8 mouse cellular contexts compared by ENCODE assay signal in genomic region chr15:3994852-3995447, GRCm38 (mm10). TPM values are rescaled to one million over a fixed set of nuclear protein-coding genes. Genes with fewer than 3 reads are reported as not detected.
DNase-seq lines count a peak whose midpoint lies in the region; ATAC-seq and TF ChIP-seq lines count a peak whose summit lies in the region.

No protein-coding gene starts in this region.

- no peaks in the 10 kb centered on the region for H3K9me3 ChIP-seq in erythroblast, embryonic 14.5 days (ENCODE audit: control insufficient read depth, low read length)
- no peaks in the 10 kb centered on the region for H3K9me3 ChIP-seq in liver, embryonic 11.5 days (ENCODE audit: control insufficient read depth, low read length)

- no peak for ATAC-seq in erythroblast, adult 5-6 weeks (replicated peaks; ENCODE audit: low FRiP score, poor library complexity, severe bottlenecking)
- no peak for ATAC-seq in liver, embryonic 11.5 days (replicated peaks; ENCODE audit: low FRiP score)
- no peak for ATAC-seq in activated CD4-positive, CD25-positive, alpha-beta regulatory T cell, adult 4 months

- H3K4me2 ChIP-seq in liver, embryonic 11.5 days, result peak overlapping the region; percentile 63

- peak overlapping the region; percentile 83 for H3K9ac ChIP-seq in liver, embryonic 11.5 days (ENCODE audit: low read depth, low read length)

- TF ChIP-seq CTCF in embryonic fibroblast, embryonic 13.5 days (IDR thresholded peaks at IDR 0.05; ENCODE audit: borderline replicate concordance, insufficient read depth, low read length), result no peak

- peak overlapping the region; percentile 99 for H3K4me3 ChIP-seq in erythroblast, embryonic 14.5 days (replicated peaks)
- peak overlapping the region; percentile 56 for H3K4me3 ChIP-seq in embryonic fibroblast, embryonic 13.5 days (ENCODE audit: insufficient read depth, low read length)
- peak overlapping the region; percentile 76 for H3K4me3 ChIP-seq in liver, embryonic 11.5 days (ENCODE audit: low read depth, low read length)

- no peak for TF ChIP-seq POLR2A in embryonic fibroblast, embryonic 13.5 days (IDR thresholded peaks at IDR 0.05; ENCODE audit: low read depth, low read length)

- H3K36me3 ChIP-seq in erythroblast, embryonic 14.5 days (ENCODE audit: control insufficient read depth), result peaks cover 21% of the 10 kb centered on the region
- peaks cover 7% of the 10 kb centered on the region; the same call in 1 of the 2 replicates for H3K36me3 ChIP-seq in liver, embryonic 11.5 days (ENCODE audit: control insufficient read depth, insufficient read depth, low read length)

- peaks cover 24% of the 10 kb centered on the region for H3K4me1 ChIP-seq in erythroblast, embryonic 14.5 days (ENCODE audit: control insufficient read depth)
- peaks cover 3% of the 10 kb centered on the region; the same call in 1 of the 2 replicates for H3K4me1 ChIP-seq in embryonic fibroblast, embryonic 13.5 days (ENCODE audit: control insufficient read depth, insufficient read depth, low read length)
- peaks cover 2% of the 10 kb centered on the region; the same call in 1 of the 2 replicates for H3K4me1 ChIP-seq in liver, embryonic 11.5 days (replicated peaks; ENCODE audit: control insufficient read depth, insufficient read depth, low read length)

- DNase-seq in 3T3-L1 (ENCODE audit: low read depth, low spot score), result peak; percentile 69
- no peak for DNase-seq in liver, embryonic 11.5 days (ENCODE audit: low spot score)
- no peak for DNase-seq in adrenal gland, postnatal 36 days
- no peak for DNase-seq in urinary bladder, postnatal 25 days (ENCODE audit: low spot score)

- peak overlapping the region; percentile 90 for H3K27ac ChIP-seq in embryonic fibroblast, embryonic 13.5 days (ENCODE audit: insufficient read depth, low read length)
- H3K27ac ChIP-seq in liver, embryonic 11.5 days (ENCODE audit: low read depth, low read length), result peak overlapping the region; percentile 87

- WGBS in liver, embryonic 11.5 days, result 25% methylated on average over 14 of the region's 14 CpGs

- H3K27me3 ChIP-seq in erythroblast, embryonic 14.5 days (ENCODE audit: control insufficient read depth), result no peaks in the 10 kb centered on the region
- H3K27me3 ChIP-seq in liver, embryonic 11.5 days (replicated peaks; ENCODE audit: control insufficient read depth, insufficient read depth, low read length), result no peaks in the 10 kb centered on the region

RNA-seq across cellular contexts. Expression of gene AW549877, which starts 0.6 kb away (rescaled TPM):
- polyA plus RNA-seq in erythroblast, embryonic 14.5 days (2012), result 0.01 and 0.05 TPM in 2 replicates
- total RNA-seq in erythroblast, adult 5-6 weeks (2015; ENCODE audit: low replicate concordance), result 20.7 and 25.7 TPM in 2 replicates
- total RNA-seq in erythroblast, adult 5-6 weeks (2017; ENCODE audit: low replicate concordance), result 8.4 and 9.2 TPM in 2 replicates
- polyA plus RNA-seq in embryonic fibroblast, embryonic 13.5 days (2011; ENCODE audit: insufficient read length, low read depth, missing spikeins), result 60.8 and 66.2 TPM in 2 replicates
- polyA plus RNA-seq in liver, embryonic 11.5 days (2014; fragmentation: Nextera tagmentation; extraction: Ambion mirVana), result 20.8 and 21.6 TPM in 2 replicates
- total RNA-seq in adrenal gland, postnatal 36 days (2021), result 10 to 100 TPM; 53.3 to 57.5 TPM
- polyA plus RNA-seq in activated CD4-positive, CD25-positive, alpha-beta regulatory T cell, adult 4 months (2017; shearing (Covaris generic)), result 10 to 100 TPM; 26.7 to 29.1 TPM

RNA-seq across cellular contexts. Expression of gene Fbxo4, which starts 15.6 kb away (rescaled TPM):
- 0.02 and 0.07 TPM in 2 replicates for polyA plus RNA-seq in erythroblast, embryonic 14.5 days (2012)
- 1.7 and 7.5 TPM in 2 replicates for total RNA-seq in erythroblast, adult 5-6 weeks (2015; ENCODE audit: low replicate concordance)
- total RNA-seq in erythroblast, adult 5-6 weeks (2017; ENCODE audit: low replicate concordance), result 0.56 and 6.5 TPM in 2 replicates
- polyA plus RNA-seq in embryonic fibroblast, embryonic 13.5 days (2011; ENCODE audit: insufficient read length, low read depth, missing spikeins), result 21.0 and 25.1 TPM in 2 replicates
- polyA plus RNA-seq in liver, embryonic 11.5 days (2014; fragmentation: Nextera tagmentation; extraction: Ambion mirVana), result 3.9 and 5.1 TPM in 2 replicates
- total RNA-seq in adrenal gland, postnatal 36 days (2021), result 10 to 100 TPM; 17.0 to 27.6 TPM
- polyA plus RNA-seq in activated CD4-positive, CD25-positive, alpha-beta regulatory T cell, adult 4 months (2017; shearing (Covaris generic)), result 1 to 10 TPM; 4.5 to 8.7 TPM

RNA-seq across cellular contexts. Expression of gene Oxct1, which starts 31.2 kb away (rescaled TPM):
- 0.70 and 0.77 TPM in 2 replicates for polyA plus RNA-seq in erythroblast, embryonic 14.5 days (2012)
- total RNA-seq in erythroblast, adult 5-6 weeks (2015; ENCODE audit: low replicate concordance), result 13.6 and 32.0 TPM in 2 replicates
- 31.2 and 37.9 TPM in 2 replicates for total RNA-seq in erythroblast, adult 5-6 weeks (2017; ENCODE audit: low replicate concordance)
- polyA plus RNA-seq in embryonic fibroblast, embryonic 13.5 days (2011; ENCODE audit: insufficient read length, low read depth, missing spikeins), result 158 and 206 TPM in 2 replicates
- 64.8 and 67.8 TPM in 2 replicates for polyA plus RNA-seq in liver, embryonic 11.5 days (2014; fragmentation: Nextera tagmentation; extraction: Ambion mirVana)
- total RNA-seq in adrenal gland, postnatal 36 days (2021), result 100 to 1,000 TPM; 137 to 207 TPM
- 10 to 100 TPM; 76.3 to 80.9 TPM for polyA plus RNA-seq in activated CD4-positive, CD25-positive, alpha-beta regulatory T cell, adult 4 months (2017; shearing (Covaris generic))

Comparison
In these comparisons a context has a peak if more than half of its experiments do, and no peak if none do; other contexts are left out.
1. RNA of gene AW549877, which starts 0.6 kb away (polyA plus RNA-seq): 60.8 to 66.2 TPM in embryonic fibroblast, embryonic 13.5 days, 26.7 to 29.1 TPM in activated CD4-positive, CD25-positive, alpha-beta regulatory T cell, adult 4 months and 20.8 to 21.6 TPM in liver, embryonic 11.5 days; 0.01 to 0.05 TPM in erythroblast, embryonic 14.5 days; every median in the first group is over 10 times any median in the second.
2. RNA of gene Oxct1, which starts 31.2 kb away (polyA plus RNA-seq): 158 to 206 TPM in embryonic fibroblast, embryonic 13.5 days, 76.3 to 80.9 TPM in activated CD4-positive, CD25-positive, alpha-beta regulatory T cell, adult 4 months and 64.8 to 67.8 TPM in liver, embryonic 11.5 days; 0.70 to 0.77 TPM in erythroblast, embryonic 14.5 days; every median in the first group is over 10 times any median in the second.
3. Peak in every context shown above with its lines, with median percentiles within 50 percentile points of each other: H3K4me3 ChIP-seq.